Mouse (Mus musculus) R1 (cell line): ENCODE measurements around the gene Higd1b.

ENCODE experiments used
- DNase-seq: peaks from one replicate; pipeline ENCODE4 v3.0.0-alpha.2; 2018; ENCODE audit warnings: low read depth, low spot score

Gene Higd1b

GRCm38 (mm10) chr11:102838126-102838525 lies 2.5 kb downstream of the Higd1b start:
- no peak for DNase-seq

- DNase-seq = no peak
These were observed 3.0 kb downstream of the Higd1b start for GRCm38 (mm10) chr11:102838616-102839150.

GRCm38 (mm10) chr11:102845926-102846325 lies 10.3 kb downstream of the Higd1b start:
- no peak for DNase-seq

- peak; percentile 71 for DNase-seq
These were observed 16.2 kb downstream of the Higd1b start for GRCm38 (mm10) chr11:102851883-102852282.

- peak; percentile 70 for DNase-seq
These were observed 18.1 kb downstream of the Higd1b start for GRCm38 (mm10) chr11:102853760-102854159.

- DNase-seq = no peak
These were observed 20.3 kb downstream of the Higd1b start for GRCm38 (mm10) chr11:102855941-102856340.

- no peak for DNase-seq
These were observed 23.3 kb downstream of the Higd1b start for GRCm38 (mm10) chr11:102858951-102859350.

- DNase-seq = no peak
These were observed 24.3 kb downstream of the Higd1b start for GRCm38 (mm10) chr11:102859933-102860332.

GRCm38 (mm10) chr11:102864272-102864671 lies 28.6 kb downstream of the Higd1b start:
- DNase-seq = peak; percentile 56

- no peak for DNase-seq
These were observed 39.2 kb downstream of the Higd1b start for GRCm38 (mm10) chr11:102874801-102875334.

- no peak for DNase-seq
These were observed 43.9 kb downstream of the Higd1b start for GRCm38 (mm10) chr11:102879558-102879957.

GRCm38 (mm10) chr11:102880585-102881313 lies 45.1 kb downstream of the Higd1b start, which contains the start of the genes Eftud2 and Ccdc103:
Eftud2 (minus strand) TSS chr11:102880985.
Ccdc103 (plus strand) TSS chr11:102881204.
- DNase-seq = peak; percentile 93

GRCm38 (mm10) chr11:102881314-102882198 lies 45.9 kb downstream of the Higd1b start:
- peak; percentile 8 for DNase-seq

GRCm38 (mm10) chr11:102884616-102885219 lies 49.1 kb downstream of the Higd1b start, which contains the start of gene Fam187a:
Fam187a (plus strand) TSS chr11:102885169.
- DNase-seq = no peak

- DNase-seq = no peak
These were observed 51.8 kb downstream of the Higd1b start for GRCm38 (mm10) chr11:102887433-102887832.
